Mouse (Mus musculus) ES-Bruce4 (cell line): ENCODE data around the gene Pcnx. TPM values are rescaled to one million over a fixed set of nuclear protein-coding genes. Genes with fewer than 3 reads are reported as not detected.
"Not testable (repeated sequence)": the region's sequence is repeated elsewhere in the genome, so short reads cannot be mapped to it uniquely, and the experiment has no call there.

Experiments used
- H3K27ac ChIP-seq: 2 replicates; pipeline ENCODE4 v1.5.1; 2012; ENCODE audit warnings: low read length, inconsistent platforms; ENCODE audit not compliant: insufficient read depth
- H3K27me3 ChIP-seq: 2 replicates; pipeline ENCODE4 v1.6.1; 2012; ENCODE audit warnings: mild to moderate bottlenecking, low read length, inconsistent platforms; ENCODE audit not compliant: control insufficient read depth, poor library complexity, insufficient read depth, severe bottlenecking
- H3K36me3 ChIP-seq: 2 replicates; pipeline ENCODE4 v1.6.1; 2012; ENCODE audit warnings: inconsistent platforms, mild to moderate bottlenecking, low read length, moderate library complexity; ENCODE audit not compliant: control insufficient read depth, poor library complexity, insufficient read depth, severe bottlenecking
- H3K4me1 ChIP-seq: one replicate; pipeline ENCODE4 v1.8.1; 2011; ENCODE audit warnings: low read length; ENCODE audit not compliant: control insufficient read depth, insufficient read depth
- H3K4me3 ChIP-seq: 2 replicates; pipeline ENCODE4 v1.5.1; 2011; ENCODE audit warnings: low read depth, mild to moderate bottlenecking, low read length
- H3K9ac ChIP-seq: 2 replicates; pipeline ENCODE4 v1.6.1; 2012; ENCODE audit warnings: low read depth, mild to moderate bottlenecking, inconsistent platforms; ENCODE audit not compliant: poor library complexity, severe bottlenecking
- H3K9me3 ChIP-seq: replicated peaks from 2 replicates; pipeline ENCODE4 v1.6.1; 2012; ENCODE audit warnings: mild to moderate bottlenecking, low read length, inconsistent platforms; ENCODE audit not compliant: control insufficient read depth, poor library complexity, insufficient read depth, severe bottlenecking
- CTCF ChIP-seq: IDR thresholded peaks from one replicate; pipeline ENCODE4 v1.8.1; 2011; ENCODE audit warnings: low read depth, low read length
- EP300 ChIP-seq: IDR thresholded peaks from 2 replicates; pipeline ENCODE4 v1.6.1; 2011; ENCODE audit warnings: low read depth, low read length; ENCODE audit not compliant: insufficient read depth
- POLR2A ChIP-seq: IDR thresholded peaks from one replicate; pipeline ENCODE4 v1.8.1; 2011; ENCODE audit warnings: low read length; ENCODE audit not compliant: insufficient read depth
- polyA plus RNA-seq: library from polyadenylated mRNA; stranded (reverse); fragments of >200 nt; gene quantifications from 2 replicates; pipeline ENCODE4 v1.2.4, GENCODE M21; 2011; ENCODE audit warnings: low read depth; ENCODE audit not compliant: missing spikeins, insufficient read depth, insufficient read length

Gene Pcnx
- polyA plus RNA-seq, 1 experiment, result 18.5 TPM

- no peak overlapping the region for H3K4me3 ChIP-seq
- no peak for TF ChIP-seq EP300
- no peak for TF ChIP-seq POLR2A
- no peak for TF ChIP-seq CTCF
- no peaks in the 10 kb centered on the region for H3K4me1 ChIP-seq
- H3K36me3 ChIP-seq, result peaks cover 2% of the 10 kb centered on the region
- no peaks in the 10 kb centered on the region for H3K27me3 ChIP-seq
- no peak overlapping the region for H3K9ac ChIP-seq
- no peaks in the 10 kb centered on the region for H3K9me3 ChIP-seq
- no peak overlapping the region for H3K27ac ChIP-seq
Observed at GRCm38 (mm10) chr12:81992106-81992505, 132.3 kb downstream of the Pcnx start.

GRCm38 (mm10) chr12:81992996-81993395 is 133.2 kb downstream of the Pcnx start:
- peaks cover 2% of the 10 kb centered on the region for H3K4me1 ChIP-seq
- H3K9ac ChIP-seq, result no peak overlapping the region
- peaks cover 2% of the 10 kb centered on the region for H3K36me3 ChIP-seq
- H3K27ac ChIP-seq, result no peak overlapping the region
- no peaks in the 10 kb centered on the region for H3K9me3 ChIP-seq
- no peaks in the 10 kb centered on the region for H3K27me3 ChIP-seq
- no peak overlapping the region for H3K4me3 ChIP-seq
- TF ChIP-seq CTCF (no peak), POLR2A (no peak), EP300 (no peak)

GRCm38 (mm10) chr12:81994911-81995667 is 135.3 kb downstream of the Pcnx start:
- Histone ChIP-seq H3K36me3 (peaks cover 2% of the 10 kb centered on the region), H3K27ac (no peak overlapping the region), H3K4me3 (no peak overlapping the region), H3K9ac (no peak overlapping the region), H3K27me3 (no peaks in the 10 kb centered on the region), H3K9me3 (no peaks in the 10 kb centered on the region), H3K4me1 (peaks cover 2% of the 10 kb centered on the region)
- TF ChIP-seq EP300 (no peak), CTCF (no peak), POLR2A (no peak)

GRCm38 (mm10) chr12:81996679-81997362 is 137.0 kb downstream of the Pcnx start:
- no peak overlapping the region for H3K4me3 ChIP-seq
- H3K36me3 ChIP-seq, result no peaks in the 10 kb centered on the region; the same call in none of the 2 replicates
- peaks cover 2% of the 10 kb centered on the region for H3K4me1 ChIP-seq
- H3K9me3 ChIP-seq, result no peaks in the 10 kb centered on the region
- no peak overlapping the region for H3K27ac ChIP-seq
- no peak overlapping the region for H3K9ac ChIP-seq
- no peaks in the 10 kb centered on the region for H3K27me3 ChIP-seq
- no peak for TF ChIP-seq CTCF
- TF ChIP-seq POLR2A, result no peak
- TF ChIP-seq EP300, result no peak

GRCm38 (mm10) chr12:81997497-81997896 is 137.7 kb downstream of the Pcnx start:
- no peak overlapping the region for H3K9ac ChIP-seq
- peaks cover 2% of the 10 kb centered on the region for H3K4me1 ChIP-seq
- H3K27ac ChIP-seq, result no peak overlapping the region
- H3K4me3 ChIP-seq, result no peak overlapping the region
- TF ChIP-seq EP300, result no peak
- TF ChIP-seq CTCF, result no peak
- TF ChIP-seq POLR2A, result no peak
- H3K27me3 ChIP-seq, result no peaks in the 10 kb centered on the region
- H3K36me3 ChIP-seq, result no peaks in the 10 kb centered on the region; the same call in 1 of the 2 replicates
- H3K9me3 ChIP-seq, result no peaks in the 10 kb centered on the region

GRCm38 (mm10) chr12:82002697-82003096 is 142.9 kb downstream of the Pcnx start:
- not testable (repeated sequence) for H3K27ac ChIP-seq, H3K9ac ChIP-seq, H3K4me3 ChIP-seq, H3K9me3 ChIP-seq, H3K36me3 ChIP-seq, H3K27me3 ChIP-seq, H3K4me1 ChIP-seq

- H3K4me3 ChIP-seq, H3K9ac ChIP-seq, H3K36me3 ChIP-seq, H3K27me3 ChIP-seq, H3K9me3 ChIP-seq, H3K4me1 ChIP-seq, H3K27ac ChIP-seq: not testable (repeated sequence)
Observed at GRCm38 (mm10) chr12:82025901-82026633, 166.2 kb downstream of the Pcnx start.

GRCm38 (mm10) chr12:82033524-82033923 is 173.7 kb downstream of the Pcnx start:
- H3K36me3 ChIP-seq, H3K9me3 ChIP-seq, H3K27ac ChIP-seq, H3K4me3 ChIP-seq, H3K9ac ChIP-seq, H3K27me3 ChIP-seq, H3K4me1 ChIP-seq: not testable (repeated sequence)
